Mouse (Mus musculus): ENCODE results near the gene Fam69a. TPM values are rescaled to one million over a fixed set of nuclear protein-coding genes. Genes with fewer than 3 reads are reported as not detected.
A peak's percentile ranks its signal among the peaks of the same experiment; 100 is the strongest.

Fam69a gene
- polyA plus RNA-seq, 1 experiment = 7.0 TPM

GRCm38 (mm10) chr5:107868905-107869424 lies 117.9 kb downstream of the Fam69a start:
- Histone ChIP-seq H3K27me3 (replicated peaks; ENCODE audit: control insufficient read depth, insufficient read depth, low read length) (no peaks in the 10 kb centered on the region), H3K4me3 (ENCODE audit: insufficient read depth, low read depth, low read length) (peak overlapping the region; percentile 97), H3K27ac (ENCODE audit: insufficient read depth, low read depth, low read length) (peak overlapping the region; percentile 91), H3K4me1 (ENCODE audit: control insufficient read depth, insufficient read depth, low read length) (peaks cover 9% of the 10 kb centered on the region; the same call in 1 of the 2 replicates), H3K36me3 (ENCODE audit: control insufficient read depth, insufficient read depth, low read length) (no peaks in the 10 kb centered on the region)
- DNase-seq = peak; percentile 97
- WGBS = under 1% methylated on average over 58 of the region's 58 CpGs
- TF ChIP-seq CTCF (conservative IDR thresholded peaks at IDR 0.05; ENCODE audit: insufficient read depth, insufficient read length, low read depth, low read length) = 0 out of 2 replicates have a peak, but pooled peaks have one; percentile 7
- TF ChIP-seq POLR2A (IDR thresholded peaks at IDR 0.05; ENCODE audit: low read depth, low read length) = peak; percentile 43

GRCm38 (mm10) chr5:107867970-107868904 lies 118.6 kb downstream of the Fam69a start:
- peak; percentile 87 for DNase-seq
- no peaks in the 10 kb centered on the region; the same call in 1 of the 2 replicates for H3K36me3 ChIP-seq (ENCODE audit: control insufficient read depth, insufficient read depth, low read length)
- peaks cover 6% of the 10 kb centered on the region; the same call in 1 of the 2 replicates for H3K4me1 ChIP-seq (ENCODE audit: control insufficient read depth, insufficient read depth, low read length)
- peak overlapping the region; percentile 97 for H3K4me3 ChIP-seq (ENCODE audit: insufficient read depth, low read depth, low read length)
- TF ChIP-seq CTCF (conservative IDR thresholded peaks at IDR 0.05; ENCODE audit: insufficient read depth, insufficient read length, low read depth, low read length) (no peak), POLR2A (IDR thresholded peaks at IDR 0.05; ENCODE audit: low read depth, low read length) (no peak)
- peak overlapping the region; percentile 91 for H3K27ac ChIP-seq (ENCODE audit: insufficient read depth, low read depth, low read length)
- under 1% methylated on average over 77 of the region's 82 CpGs for WGBS
- no peaks in the 10 kb centered on the region for H3K27me3 ChIP-seq (replicated peaks; ENCODE audit: control insufficient read depth, insufficient read depth, low read length)

GRCm38 (mm10) chr5:107866127-107867126 lies 120.5 kb downstream of the Fam69a start:
- no peaks in the 10 kb centered on the region for H3K27me3 ChIP-seq (replicated peaks; ENCODE audit: control insufficient read depth, insufficient read depth, low read length)
- no peak overlapping the region for H3K4me3 ChIP-seq (ENCODE audit: insufficient read depth, low read depth, low read length)
- peaks cover 11% of the 10 kb centered on the region; the same call in 1 of the 2 replicates for H3K4me1 ChIP-seq (ENCODE audit: control insufficient read depth, insufficient read depth, low read length)
- peak; percentile 67 for DNase-seq
- TF ChIP-seq POLR2A (IDR thresholded peaks at IDR 0.05; ENCODE audit: low read depth, low read length) (no peak), CTCF (conservative IDR thresholded peaks at IDR 0.05; ENCODE audit: insufficient read depth, insufficient read length, low read depth, low read length) (no peak)
- no peaks in the 10 kb centered on the region; the same call in 1 of the 2 replicates for H3K36me3 ChIP-seq (ENCODE audit: control insufficient read depth, insufficient read depth, low read length)
- H3K27ac ChIP-seq (ENCODE audit: insufficient read depth, low read depth, low read length) = no peak overlapping the region
- 36% methylated on average over 2 of the region's 2 CpGs for WGBS

GRCm38 (mm10) chr5:107863971-107864370 lies 122.9 kb downstream of the Fam69a start:
- H3K4me3 ChIP-seq (ENCODE audit: insufficient read depth, low read depth, low read length) = no peak overlapping the region
- no peaks in the 10 kb centered on the region for H3K27me3 ChIP-seq (replicated peaks; ENCODE audit: control insufficient read depth, insufficient read depth, low read length)
- no peak for TF ChIP-seq POLR2A (IDR thresholded peaks at IDR 0.05; ENCODE audit: low read depth, low read length)
- no peak for TF ChIP-seq CTCF (conservative IDR thresholded peaks at IDR 0.05; ENCODE audit: insufficient read depth, insufficient read length, low read depth, low read length)
- no peak for DNase-seq
- H3K4me1 ChIP-seq (ENCODE audit: control insufficient read depth, insufficient read depth, low read length) = peaks cover 11% of the 10 kb centered on the region; the same call in 1 of the 2 replicates
- no peaks in the 10 kb centered on the region; the same call in 1 of the 2 replicates for H3K36me3 ChIP-seq (ENCODE audit: control insufficient read depth, insufficient read depth, low read length)
- no peak overlapping the region for H3K27ac ChIP-seq (ENCODE audit: insufficient read depth, low read depth, low read length)
- WGBS = 70% methylated on average over 3 of the region's 3 CpGs

- 24% methylated on average over 2 of the region's 2 CpGs for WGBS
- H3K27ac ChIP-seq (ENCODE audit: insufficient read depth, low read depth, low read length) = no peak overlapping the region
- H3K27me3 ChIP-seq (replicated peaks; ENCODE audit: control insufficient read depth, insufficient read depth, low read length) = no peaks in the 10 kb centered on the region
- peaks cover 5% of the 10 kb centered on the region; the same call in 1 of the 2 replicates for H3K4me1 ChIP-seq (ENCODE audit: control insufficient read depth, insufficient read depth, low read length)
- DNase-seq = no peak
- H3K4me3 ChIP-seq (ENCODE audit: insufficient read depth, low read depth, low read length) = no peak overlapping the region
- no peaks in the 10 kb centered on the region; the same call in 1 of the 2 replicates for H3K36me3 ChIP-seq (ENCODE audit: control insufficient read depth, insufficient read depth, low read length)
- TF ChIP-seq POLR2A (IDR thresholded peaks at IDR 0.05; ENCODE audit: low read depth, low read length) (no peak), CTCF (conservative IDR thresholded peaks at IDR 0.05; ENCODE audit: insufficient read depth, insufficient read length, low read depth, low read length) (peak; percentile 63)
These were observed 127.9 kb downstream of the Fam69a start for GRCm38 (mm10) chr5:107858963-107859362.

Other genes with a start within 250 kb of the Fam69a start
- 0.08 TPM in 1 of 2 replicates, not detected in the other for gene Ube2d2b, start 157.0 kb downstream of the Fam69a start, polyA plus RNA-seq (2012; rRNA removed)
- 37.3 and 39.0 TPM in 2 replicates for gene Evi5, start 112.0 kb downstream of the Fam69a start, polyA plus RNA-seq (2012; rRNA removed)
- 16.3 and 21.5 TPM in 2 replicates for gene Rpl5, start 86.6 kb downstream of the Fam69a start, polyA plus RNA-seq (2012; rRNA removed)
- 5.4 and 8.1 TPM in 2 replicates for gene Mtf2, start 78.6 kb upstream of the Fam69a start, polyA plus RNA-seq (2012; rRNA removed)
- 39.7 and 60.9 TPM in 2 replicates for gene Tmed5, start 145.5 kb upstream of the Fam69a start, polyA plus RNA-seq (2012; rRNA removed)
- 0.06 TPM in 1 of 2 replicates, not detected in the other for gene Ccdc18, start 145.8 kb upstream of the Fam69a start, polyA plus RNA-seq (2012; rRNA removed)

All from kidney, adult 2 months (tissue).